Mouse (Mus musculus): ENCODE measurements around the gene Ppfia4.
A peak's percentile ranks its signal among the peaks of the same experiment; 100 is the strongest.

Ppfia4 gene

DNA sequence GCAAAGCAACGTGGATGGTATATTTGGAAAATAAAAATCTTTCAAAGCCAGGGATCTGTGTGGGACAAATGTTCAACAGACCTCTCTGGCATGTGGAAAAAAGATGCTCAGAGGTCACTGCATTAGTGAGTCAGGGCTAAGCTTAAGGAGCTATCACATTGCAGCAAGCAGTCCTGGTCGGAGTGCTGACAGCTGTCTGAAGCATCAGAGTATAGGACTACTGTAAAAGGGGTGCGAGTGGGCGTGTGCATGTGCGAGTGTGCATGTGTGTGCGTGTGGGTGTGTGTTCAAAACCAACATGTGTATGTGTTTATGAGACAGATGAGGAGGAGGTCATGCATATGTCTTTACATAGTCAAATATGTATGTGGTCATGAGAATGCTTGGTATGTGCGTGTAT, 6.4 kb upstream of the Ppfia4 start:
- no peak for DNase-seq (ENCODE audit: low spot score in 2 of 2)

DNA sequence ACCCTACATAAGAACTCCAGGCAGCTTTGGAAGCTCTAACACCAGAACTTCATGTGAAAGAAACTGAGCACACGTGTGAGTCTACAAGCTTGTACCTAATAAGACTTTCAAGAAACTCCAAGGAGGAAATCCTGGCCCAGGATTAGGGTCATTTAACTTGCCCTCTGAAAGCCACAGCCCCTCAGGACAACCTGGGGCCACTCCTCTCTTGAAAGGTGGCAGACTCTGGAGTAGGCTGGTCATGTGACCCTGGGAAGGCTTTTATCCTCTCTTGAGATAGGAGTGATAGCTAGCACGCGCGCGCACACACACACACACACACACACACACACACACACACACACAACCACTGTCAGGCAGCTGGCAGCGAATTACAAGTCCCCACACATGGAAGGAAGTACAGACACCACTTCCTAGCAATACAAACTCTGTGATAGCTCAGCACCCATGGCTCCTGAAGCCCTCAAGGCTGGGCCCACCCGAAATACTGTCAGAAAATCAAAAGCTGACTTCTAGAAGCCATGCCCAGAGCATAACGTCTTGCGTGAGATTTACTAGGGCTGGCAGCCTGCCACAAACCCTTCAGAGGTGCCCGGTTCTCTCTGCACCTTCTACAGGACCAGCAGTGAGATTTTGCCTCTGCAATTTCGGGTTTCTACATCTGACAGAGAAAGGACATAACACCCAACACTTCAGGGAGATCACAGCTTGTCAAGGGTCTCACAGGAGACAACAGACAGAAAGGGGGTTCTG, 4.4 kb upstream of the Ppfia4 start:
- no peak for DNase-seq (ENCODE audit: low spot score in 2 of 2)

DNA sequence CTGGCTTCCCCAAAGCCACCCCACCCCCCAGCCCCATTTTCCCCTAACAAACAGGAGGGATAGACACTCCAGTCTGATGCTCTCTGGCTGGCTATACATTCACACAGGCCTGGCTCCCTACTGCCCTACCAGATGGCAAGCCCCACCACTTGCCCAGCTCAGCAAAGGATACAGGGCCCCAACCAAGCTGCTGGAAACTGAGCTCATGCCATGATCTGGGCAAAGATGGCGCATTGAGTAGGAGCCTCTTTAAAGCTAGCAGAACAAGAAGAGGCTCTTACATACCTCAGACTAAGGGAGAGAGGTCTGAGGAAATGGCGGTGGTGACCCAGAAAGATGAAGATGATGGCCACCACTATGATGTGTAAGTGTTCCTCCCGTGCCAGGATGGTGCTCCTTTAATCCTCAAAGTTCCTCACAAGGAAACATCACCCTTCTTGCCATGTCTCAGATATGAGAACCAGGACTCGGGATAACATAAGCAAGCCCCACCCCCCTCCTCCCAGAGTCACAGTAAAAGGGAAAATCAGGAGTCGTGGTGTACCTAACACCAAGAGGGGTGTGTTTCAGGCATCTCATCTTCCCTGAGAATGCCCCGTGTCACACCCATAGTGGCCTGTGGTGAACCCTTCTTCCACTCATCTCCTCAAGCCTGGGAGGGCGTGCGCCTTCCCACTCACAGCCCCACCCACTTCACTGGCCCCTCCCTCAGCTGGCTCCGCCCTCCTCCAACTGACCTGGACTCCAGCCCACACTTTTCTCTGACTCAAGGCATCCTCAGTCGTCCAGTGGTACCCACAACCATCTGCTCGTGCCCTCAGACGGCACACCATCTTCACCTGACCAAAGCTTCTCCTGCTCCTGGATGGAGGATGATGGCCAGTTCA, 3.4 kb upstream of the Ppfia4 start:
- DNase-seq (ENCODE audit: low spot score in 2 of 2) = no peak

DNA sequence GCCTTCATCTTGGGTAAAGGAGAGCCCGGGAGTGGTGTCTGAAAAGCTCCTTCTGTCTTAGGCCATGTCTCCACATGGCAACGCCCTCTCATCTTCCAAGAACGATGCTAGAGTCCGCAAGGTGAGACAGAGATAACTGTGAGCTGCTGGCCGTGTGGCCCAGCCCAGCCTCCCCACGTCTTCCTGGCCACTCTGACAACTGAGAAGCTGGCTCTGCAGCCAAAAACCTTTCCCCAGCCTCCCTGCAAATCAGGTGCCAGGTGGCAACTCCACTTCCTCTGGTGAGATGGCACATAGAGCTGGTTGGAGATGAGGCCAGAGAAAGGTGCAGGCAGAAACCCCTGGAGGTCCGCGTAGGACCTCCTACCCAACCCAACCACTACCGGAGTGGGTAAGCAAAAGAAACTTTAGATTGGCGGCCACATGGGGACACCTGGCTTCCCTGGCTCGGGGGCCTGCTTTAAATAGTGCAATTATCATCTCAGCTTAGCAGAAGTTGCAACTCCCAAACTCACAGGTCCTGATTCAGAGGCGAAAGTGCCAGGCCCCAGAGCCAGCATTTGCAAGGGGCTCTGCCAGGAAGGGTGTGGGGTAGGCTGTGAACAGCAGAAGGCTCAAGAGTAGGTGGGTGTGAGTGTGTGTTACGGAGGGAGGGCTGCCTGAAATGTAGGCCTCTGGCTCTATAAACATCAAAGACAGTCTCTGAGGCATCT, 2.6 kb upstream of the Ppfia4 start:
- DNase-seq (ENCODE audit: low spot score in 2 of 2) = no peak

DNA sequence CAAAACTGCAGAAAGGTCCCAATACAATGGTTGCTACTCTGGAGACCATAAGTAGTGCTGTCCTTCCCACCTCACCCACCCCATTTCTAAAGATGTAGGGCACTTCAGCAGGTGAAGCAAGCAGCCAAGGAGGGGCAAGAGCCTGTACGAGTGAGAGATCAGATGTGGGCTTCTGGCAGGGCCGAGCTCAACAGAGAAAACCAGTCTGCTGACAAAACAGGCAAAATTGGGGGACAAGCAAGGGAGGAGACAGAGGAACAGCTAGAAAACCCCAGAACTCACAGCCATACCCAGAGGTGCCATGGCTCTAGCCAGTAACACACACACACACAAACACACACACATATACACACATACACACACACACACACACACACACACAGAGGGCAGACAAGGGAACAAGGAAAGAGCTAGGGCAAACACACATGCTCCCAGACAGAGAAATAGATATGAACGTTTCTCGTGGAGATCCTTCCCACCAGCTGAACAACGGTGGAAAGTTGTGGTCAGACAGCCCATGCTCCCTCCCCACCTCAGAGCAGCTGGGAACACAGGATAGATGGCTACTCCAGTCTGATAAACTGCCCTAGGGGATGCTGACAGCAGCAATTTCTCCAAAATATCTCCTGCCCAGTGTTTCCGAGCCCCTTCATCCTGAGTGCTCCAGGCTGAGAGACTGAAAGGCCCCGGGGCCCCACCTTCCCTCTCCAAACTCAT, 1.5 kb upstream of the Ppfia4 start:
- DNase-seq (ENCODE audit: low spot score in 2 of 2) = no peak

DNA sequence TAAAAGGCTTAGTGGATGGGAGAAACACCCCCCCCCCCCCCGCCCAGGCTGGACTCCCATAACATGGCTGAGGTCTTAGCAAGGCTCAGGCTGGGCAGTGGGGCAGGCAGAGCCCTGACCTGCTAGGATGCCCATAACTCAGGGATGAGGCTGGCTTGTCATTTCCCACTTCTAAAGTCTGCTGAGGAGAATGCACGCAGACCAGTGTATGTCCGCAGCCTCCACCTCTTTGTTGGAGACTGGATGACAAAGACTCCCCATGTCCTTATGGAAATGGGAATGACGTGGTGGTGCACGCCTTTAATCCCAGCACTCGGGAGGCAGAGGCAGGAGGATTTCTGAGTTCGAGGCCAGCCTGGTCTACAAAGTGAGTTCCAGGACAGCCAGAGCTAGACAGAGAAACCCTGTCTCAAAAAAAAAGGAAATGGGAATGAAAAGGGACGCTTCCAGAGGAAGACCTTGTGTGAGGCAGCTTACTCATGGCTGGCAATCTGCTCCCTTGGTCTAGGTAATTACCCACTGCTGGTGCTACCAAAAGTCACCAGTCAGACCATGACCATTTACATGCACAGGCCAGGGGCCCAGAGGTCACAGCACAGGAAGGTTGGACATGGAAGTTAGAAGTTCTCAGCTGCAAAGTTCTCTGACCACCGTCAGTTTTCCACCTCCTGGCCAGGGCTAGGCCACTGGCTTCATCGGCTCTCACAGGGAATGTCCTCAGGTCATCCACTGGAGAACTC, 813 bp upstream of the Ppfia4 start:
- no peak for DNase-seq (ENCODE audit: low spot score in 2 of 2)

DNA sequence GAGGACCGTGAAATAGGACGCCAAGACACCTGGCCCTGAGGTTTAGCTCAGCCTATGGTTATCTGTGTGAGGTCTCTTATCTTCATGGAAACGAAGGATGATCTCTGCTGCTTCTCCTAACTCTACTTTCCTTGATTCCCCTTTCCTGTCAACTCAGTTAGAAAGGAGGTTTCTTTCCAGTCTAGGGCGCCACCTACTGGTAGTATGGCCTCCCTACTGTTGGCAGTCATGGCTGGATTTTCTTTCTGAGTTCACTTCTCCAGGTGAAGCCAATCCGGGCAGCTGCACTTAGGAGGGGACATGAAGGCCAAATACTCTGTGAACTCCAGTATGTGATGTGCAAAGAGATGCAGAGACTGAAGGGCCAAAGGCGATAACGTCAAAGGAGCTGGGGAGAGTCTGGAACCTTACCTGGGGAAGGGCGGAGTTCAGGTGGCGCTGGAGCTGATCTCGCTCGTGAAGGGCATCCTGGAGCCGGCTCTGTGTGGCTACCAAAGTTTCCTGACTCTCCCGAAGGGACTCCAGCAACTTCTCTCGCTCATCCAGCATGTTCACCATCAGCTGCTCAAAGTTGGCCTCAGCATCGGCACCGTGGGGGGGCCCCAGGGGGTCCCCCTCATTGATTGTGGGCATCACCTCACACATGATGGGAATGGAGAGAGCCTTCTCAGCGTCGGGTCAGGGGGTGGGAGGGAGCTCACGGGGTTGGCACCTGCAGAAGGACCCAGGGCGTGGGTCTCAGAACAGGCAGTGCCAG, 671 bp downstream of the Ppfia4 start:
- DNase-seq (ENCODE audit: low spot score in 2 of 2) = peak; percentile 38 to 63

DNA sequence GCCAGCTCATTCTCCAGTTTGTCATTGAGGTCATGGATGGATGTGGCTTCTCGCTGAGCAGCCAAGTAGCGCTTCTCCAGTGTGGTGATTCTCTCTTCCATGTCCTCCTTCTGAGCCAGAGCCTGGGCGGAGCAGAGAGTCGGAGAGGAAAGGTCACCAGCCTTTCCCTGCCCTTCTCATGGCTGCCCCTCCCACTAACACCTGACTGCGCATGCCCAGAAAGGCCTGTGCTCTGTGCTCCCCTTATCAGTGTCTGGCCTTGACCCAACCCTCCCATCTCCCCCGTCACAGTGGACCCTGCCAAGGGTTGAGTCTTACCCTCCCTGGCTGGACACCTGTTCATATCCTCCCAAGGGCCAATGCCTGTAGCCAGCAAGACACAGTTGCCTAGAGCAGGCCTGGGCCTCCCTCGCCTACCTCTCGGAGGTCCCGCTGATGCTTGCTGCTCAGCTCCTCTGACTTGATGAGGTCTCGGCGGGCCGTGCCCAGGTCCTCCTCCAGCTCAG, 5.8 kb downstream of the Ppfia4 start:
- no peak for DNase-seq (ENCODE audit: low spot score in 2 of 2)

DNA sequence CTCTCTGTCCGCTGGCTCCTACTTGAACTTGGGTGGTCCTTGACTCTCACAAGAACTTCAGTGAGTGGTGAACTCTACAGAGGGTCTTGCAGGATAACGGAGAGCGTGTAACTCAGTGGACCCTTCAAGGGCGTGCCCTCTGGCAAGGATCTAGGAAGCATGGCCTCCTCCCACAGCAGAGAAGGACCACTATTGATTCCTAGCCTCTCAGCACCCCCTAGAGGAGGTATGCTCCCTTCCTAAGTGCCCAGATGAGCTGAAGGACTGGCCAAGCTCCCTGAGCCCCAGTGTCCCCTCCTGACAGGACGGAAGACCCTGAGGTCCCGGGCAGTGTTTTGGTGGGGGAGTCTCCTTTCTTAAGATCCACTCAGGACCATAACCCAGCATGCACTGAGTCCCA, 10.1 kb downstream of the Ppfia4 start:
- DNase-seq (ENCODE audit: low spot score in 2 of 2) = no peak

DNA sequence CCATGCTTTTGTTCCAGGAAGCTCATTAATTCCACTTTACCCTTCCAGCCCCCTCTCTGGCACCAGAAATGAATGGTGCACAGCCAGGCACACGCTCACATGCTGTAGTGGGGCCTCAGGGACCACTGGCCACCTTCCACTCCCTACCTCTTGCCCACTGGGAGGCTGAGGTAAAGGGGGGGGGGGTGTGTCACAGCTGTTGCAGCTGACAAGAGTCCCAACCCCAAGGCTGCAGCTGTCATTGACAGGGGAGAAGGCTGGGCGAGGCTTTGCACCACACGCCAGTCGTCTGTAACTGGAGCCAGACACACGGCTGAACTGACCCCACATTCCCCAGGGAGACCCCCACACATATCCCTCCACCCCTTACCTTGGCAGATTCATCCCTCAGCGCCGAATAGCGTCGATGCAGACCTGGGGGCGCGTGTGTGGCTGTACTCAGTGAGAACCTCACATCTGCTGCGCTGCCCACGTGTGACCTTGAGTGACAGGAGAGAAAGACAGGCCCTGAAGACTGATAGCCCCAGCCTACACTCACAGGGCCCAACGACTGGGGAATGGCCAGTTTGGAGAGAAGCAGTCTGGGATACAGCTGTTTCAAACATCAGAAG, 11.9 kb downstream of the Ppfia4 start:
- DNase-seq (ENCODE audit: low spot score in 2 of 2) = no peak

DNA sequence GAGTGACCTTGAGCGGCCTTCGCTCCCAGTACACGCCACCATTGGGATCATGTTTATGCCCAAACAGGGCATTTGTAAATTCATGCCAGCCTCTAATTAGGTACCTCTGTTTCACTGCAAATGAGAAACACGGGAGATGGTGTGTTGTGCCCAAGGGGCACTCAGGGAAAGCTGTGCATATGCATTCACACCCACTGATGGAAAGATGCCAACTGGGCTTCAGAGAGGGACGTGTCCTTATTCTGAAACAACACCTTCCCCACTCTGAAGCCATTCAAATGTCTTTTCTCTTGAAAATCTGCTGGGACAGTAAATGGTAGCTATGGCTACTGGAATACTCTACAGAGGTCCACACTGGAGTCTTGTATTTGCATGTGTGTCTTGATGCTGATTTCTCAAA, 14.5 kb downstream of the Ppfia4 start:
- DNase-seq (ENCODE audit: low spot score in 2 of 2) = no peak

DNA sequence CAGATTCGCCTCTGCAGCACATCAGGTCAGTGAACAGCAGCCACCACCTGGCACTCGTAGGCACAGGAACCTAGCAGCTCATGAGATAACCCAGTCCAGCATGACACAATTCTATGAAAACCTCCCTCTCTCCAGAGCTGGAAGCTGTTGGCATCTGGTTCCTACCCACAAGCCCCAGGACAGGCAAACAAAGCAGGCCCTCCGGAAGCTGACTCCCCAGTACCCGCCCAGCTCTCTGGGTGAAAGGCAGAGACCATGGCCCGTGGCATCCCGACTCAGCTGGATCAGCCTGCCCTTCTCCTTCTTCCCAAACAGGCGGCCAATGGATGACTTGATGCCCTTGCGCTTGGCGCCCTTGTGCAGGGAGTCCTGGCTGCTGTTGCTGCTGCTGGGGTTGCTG, 16.4 kb downstream of the Ppfia4 start:
- no peak for DNase-seq (ENCODE audit: low spot score in 2 of 2)

DNA sequence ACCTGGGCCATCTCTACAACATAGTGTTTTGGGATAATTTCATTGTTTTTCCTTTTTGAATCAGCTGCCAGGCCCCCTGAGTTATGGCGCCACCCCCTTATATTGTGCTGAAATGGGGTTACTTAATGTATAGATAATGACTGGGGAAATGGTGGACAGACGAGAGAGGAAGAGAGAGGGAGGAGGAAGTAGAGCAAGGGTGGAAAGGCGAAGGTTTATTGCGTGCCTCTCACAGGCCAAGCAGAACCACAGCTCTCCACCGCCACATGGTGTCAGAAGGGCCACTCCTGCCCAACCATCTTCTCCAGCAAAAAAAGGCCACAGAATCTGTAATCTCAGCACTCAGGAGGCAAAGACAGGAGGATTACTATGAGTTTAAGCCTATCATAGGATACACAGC, 17.5 kb downstream of the Ppfia4 start:
- DNase-seq (ENCODE audit: low spot score in 2 of 2) = no peak

DNA sequence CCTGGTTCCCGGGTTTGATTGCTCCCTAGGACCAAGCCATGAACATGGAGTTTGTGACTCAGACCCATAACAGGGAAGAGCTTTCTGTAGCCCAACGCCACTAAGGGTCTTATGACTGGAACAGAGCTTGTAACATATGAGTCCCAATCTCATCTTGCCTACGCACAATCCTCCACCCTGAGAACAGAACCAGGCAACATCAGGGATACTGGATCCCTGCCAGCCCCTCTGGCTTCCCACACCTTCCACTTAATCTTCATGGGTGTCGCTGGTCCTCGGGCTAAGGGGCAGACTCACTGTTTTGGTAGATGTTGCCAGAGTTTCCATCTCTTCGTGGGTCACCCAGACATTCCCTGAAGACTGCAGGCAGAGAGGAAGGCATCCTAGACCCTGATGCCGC, 21.0 kb downstream of the Ppfia4 start:
- no peak for DNase-seq (ENCODE audit: low spot score in 2 of 2)

DNA sequence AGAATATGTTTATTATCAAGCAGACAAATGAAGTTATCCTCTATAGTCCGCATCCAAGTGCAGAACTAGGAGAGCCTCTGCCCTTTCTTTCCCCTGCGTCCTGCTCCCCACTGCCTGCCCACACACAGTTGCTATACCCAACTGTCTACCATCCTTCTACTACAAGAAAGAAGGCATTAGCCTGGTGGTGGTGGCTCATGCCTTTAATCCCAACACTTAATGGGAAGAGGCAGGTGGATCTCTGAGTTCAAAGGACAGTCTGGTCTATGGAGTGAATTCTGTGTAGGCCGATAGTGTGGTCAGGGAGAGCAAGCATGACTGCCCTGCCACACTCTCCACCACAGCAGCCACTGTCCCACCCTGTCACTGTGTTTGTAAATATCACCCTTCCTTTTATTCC, 22.0 kb downstream of the Ppfia4 start:
- DNase-seq (ENCODE audit: low spot score in 2 of 2) = no peak

DNA sequence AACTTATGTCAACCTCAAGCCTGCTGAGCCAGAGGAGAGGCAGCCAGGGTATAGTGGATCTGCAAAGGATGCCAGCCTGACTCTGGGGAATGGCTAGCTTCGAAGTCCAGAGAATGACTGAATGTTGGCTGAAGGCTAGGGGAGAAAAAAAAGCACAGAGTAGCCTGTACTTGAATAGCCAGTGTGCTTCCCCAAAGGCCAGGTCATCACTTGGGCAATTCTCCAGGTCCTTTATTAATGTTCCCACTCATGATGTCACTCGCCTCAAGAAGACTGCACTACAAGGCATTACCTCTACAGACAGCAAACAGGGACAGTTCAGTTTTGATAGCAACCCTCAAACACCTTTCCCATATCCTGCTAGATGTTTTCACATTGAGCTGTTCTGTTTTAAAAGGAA, 22.4 kb downstream of the Ppfia4 start:
- DNase-seq (ENCODE audit: low spot score in 2 of 2) = no peak

DNA sequence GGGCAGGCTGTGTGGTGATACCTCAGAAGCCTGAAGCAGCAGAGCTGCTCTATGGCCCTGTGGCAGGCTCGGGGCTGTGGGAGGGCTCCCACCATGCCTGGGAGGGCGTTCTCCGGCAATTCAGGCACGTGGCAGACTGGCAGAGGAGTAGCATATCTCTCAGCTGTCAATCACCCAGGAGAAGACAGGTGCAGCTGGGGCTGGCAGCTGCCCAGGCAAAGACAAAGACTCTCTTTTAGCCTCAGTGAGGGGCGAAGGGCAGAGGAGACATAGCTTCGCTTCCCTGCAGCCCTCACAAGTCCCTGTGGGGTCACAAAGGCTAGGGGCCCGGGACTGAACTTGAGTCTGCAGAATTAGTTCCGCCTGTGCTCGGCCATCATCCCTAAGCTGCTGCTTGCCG, 25.3 kb downstream of the Ppfia4 start:
- DNase-seq (ENCODE audit: low spot score in 2 of 2) = no peak

DNA sequence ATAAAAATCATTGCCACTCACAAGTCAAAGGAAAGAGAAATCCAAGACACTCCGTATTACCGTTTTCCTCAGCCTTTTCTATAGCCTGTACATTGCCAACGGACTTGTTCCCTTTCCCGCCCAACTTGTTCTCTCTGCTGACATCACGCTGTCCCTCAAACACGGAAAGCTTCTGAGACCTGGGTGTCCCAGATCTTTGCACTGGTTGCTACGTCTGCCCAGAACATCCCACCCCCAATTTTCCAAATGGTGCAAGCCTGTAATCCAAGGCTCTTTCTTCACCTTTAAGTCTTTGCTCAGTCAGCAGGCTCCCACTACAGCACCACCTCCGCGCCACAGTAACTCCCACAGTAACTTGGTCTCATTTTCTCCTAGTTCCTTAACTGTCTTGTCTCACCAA, 27.8 kb downstream of the Ppfia4 start:
- no peak for DNase-seq (ENCODE audit: low spot score in 2 of 2)

DNA sequence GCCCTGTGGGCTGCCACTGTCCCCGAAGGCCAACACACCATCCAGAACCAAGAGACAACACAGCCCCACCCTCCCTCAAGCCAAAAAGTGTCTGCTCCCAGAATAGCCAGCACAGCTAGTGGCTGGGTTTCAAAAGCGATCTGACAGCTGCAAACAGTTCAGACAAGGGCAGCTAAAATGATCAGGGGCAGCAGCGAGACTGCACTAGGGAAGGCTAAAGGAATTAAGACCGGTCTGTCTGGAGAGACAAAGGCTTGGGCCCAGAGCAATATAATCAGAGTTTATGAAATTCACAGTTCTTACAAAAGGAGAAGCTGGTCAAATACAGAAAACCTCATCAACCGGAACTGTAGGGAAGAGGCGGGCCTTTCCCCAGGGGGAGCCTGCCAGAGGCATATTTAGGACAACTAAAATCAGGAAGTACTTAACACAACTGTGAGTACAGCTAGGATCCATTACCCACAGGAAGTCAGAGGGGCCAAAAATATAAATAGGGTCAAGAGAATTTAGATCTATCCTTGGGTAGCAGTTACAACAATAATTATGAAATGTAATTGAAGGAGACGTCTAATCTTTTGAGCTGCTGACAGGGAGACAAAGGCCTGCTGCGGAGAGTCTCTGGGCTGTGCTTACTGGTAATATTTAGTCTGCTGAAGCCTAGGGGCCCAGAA, 30.0 kb downstream of the Ppfia4 start:
- DNase-seq (ENCODE audit: low spot score in 2 of 2) = peak in 1 of 2 experiments; percentile 35

Measured in natural killer cell, adult 2 months (primary cell).